Mouse (Mus musculus) thymus, adult 2 months (tissue): ENCODE measurements around the gene Stard3nl.

ENCODE experiments used
- CTCF ChIP-seq: fragments of 200-500 bp; IDR thresholded peaks from 2 replicates; pipeline ENCODE4 v1.5.1; 2012; ENCODE audit warnings: mild to moderate bottlenecking, control low read depth, low read length, moderate library complexity, borderline replicate concordance; ENCODE audit not compliant: control insufficient read depth, poor library complexity, insufficient read depth; ENCODE audit errors: extremely low read depth
- POLR2A ChIP-seq: fragments of 200-500 bp; IDR thresholded peaks from 2 replicates; pipeline ENCODE4 v1.6.1; 2012; ENCODE audit warnings: mild to moderate bottlenecking, low read length, control low read depth, moderate library complexity; ENCODE audit not compliant: control insufficient read depth, poor library complexity, insufficient read depth; ENCODE audit errors: extremely low read depth

DNA sequence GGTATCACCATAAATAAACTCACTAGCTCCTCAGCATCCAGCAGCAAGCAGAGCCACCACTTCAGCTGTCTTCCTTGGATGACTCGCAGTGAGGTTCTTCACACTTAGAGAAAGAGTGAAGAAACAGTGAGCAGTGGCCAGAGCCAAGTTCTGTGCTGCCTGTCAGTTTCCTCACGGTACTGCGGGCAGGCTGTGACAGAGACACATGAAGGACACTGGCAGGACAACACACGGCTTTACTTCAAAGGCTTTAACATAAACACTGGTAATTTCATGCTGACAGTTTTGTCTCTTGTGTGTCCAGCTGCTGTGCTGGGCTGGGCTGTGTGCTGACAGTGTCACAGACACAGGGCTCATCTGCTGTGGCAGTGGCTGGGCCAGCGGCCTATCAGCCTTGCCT is 37.6 kb downstream of the Stard3nl start:
- TF ChIP-seq CTCF (no peak), POLR2A (no peak)
